Comparison of ENCODE assay signal across 24 mouse cellular contexts in genomic region chr9:6066419-6066818, GRCm38 (mm10).
"Had no signal": no experiment of that assay in that cellular context is flagged by ENCODE, and none has a peak within 500 bp of the region (broad histone marks: within the 10 kb centered on the region; RNA-seq: fewer than 3 reads in every experiment).

No protein-coding gene starts in this region.

- H3K36me3 ChIP-seq: embryonic facial prominence, embryonic 10.5 days; embryonic facial prominence, embryonic 12.5 days; embryonic facial prominence, embryonic 13.5 days; embryonic facial prominence, embryonic 15.5 days; forebrain, embryonic 10.5 days; forebrain, embryonic 12.5 days; forebrain, embryonic 15.5 days had no signal

- H3K9me3 ChIP-seq: embryonic facial prominence, embryonic 10.5 days; embryonic facial prominence, embryonic 12.5 days; embryonic facial prominence, embryonic 13.5 days; embryonic facial prominence, embryonic 15.5 days; forebrain, embryonic 10.5 days; forebrain, embryonic 12.5 days; forebrain, embryonic 13.5 days; forebrain, embryonic 15.5 days had no signal

- H3K4me1 ChIP-seq: embryonic facial prominence, embryonic 10.5 days; embryonic facial prominence, embryonic 12.5 days; embryonic facial prominence, embryonic 13.5 days; embryonic facial prominence, embryonic 15.5 days; forebrain, embryonic 10.5 days; forebrain, embryonic 12.5 days; forebrain, embryonic 13.5 days; forebrain, embryonic 15.5 days had no signal

- H3K4me3 ChIP-seq: embryonic facial prominence, embryonic 10.5 days; embryonic facial prominence, embryonic 12.5 days; embryonic facial prominence, embryonic 13.5 days; embryonic facial prominence, embryonic 15.5 days; erythroblast, embryonic 14.5 days; forebrain, embryonic 10.5 days; forebrain, embryonic 12.5 days; forebrain, embryonic 13.5 days; forebrain, embryonic 15.5 days; gastrocnemius, adult 2 months; heart, adult 2 months had no signal

- H3K27me3 ChIP-seq: embryonic facial prominence, embryonic 12.5 days; embryonic facial prominence, embryonic 13.5 days; embryonic facial prominence, embryonic 15.5 days; forebrain, embryonic 12.5 days; forebrain, embryonic 13.5 days; forebrain, embryonic 15.5 days had no signal

- DNase-seq: cerebellum, adult 9-10 months; cerebellum, adult 9-11 months; cerebellum, postnatal 10 days; cerebellum, postnatal 14 days; cerebellum, postnatal 25 days; cerebellum, postnatal 36 days; embryo, embryonic 11 days; forebrain, postnatal 0 days; gastrocnemius, adult 2 months; gastrocnemius, postnatal 10 days; gastrocnemius, postnatal 14 days; gastrocnemius, postnatal 25 days; gastrocnemius, postnatal 36 days; heart, adult 18-20 months; heart, adult 2 months had no signal

- H3K27ac ChIP-seq: embryonic facial prominence, embryonic 10.5 days; embryonic facial prominence, embryonic 12.5 days; embryonic facial prominence, embryonic 13.5 days; embryonic facial prominence, embryonic 15.5 days; forebrain, embryonic 10.5 days; forebrain, embryonic 12.5 days; forebrain, embryonic 13.5 days; forebrain, embryonic 15.5 days; gastrocnemius, adult 2 months; heart, adult 2 months had no signal

- H3K9ac ChIP-seq: embryonic facial prominence, embryonic 12.5 days; embryonic facial prominence, embryonic 13.5 days; embryonic facial prominence, embryonic 15.5 days; forebrain, embryonic 12.5 days; forebrain, embryonic 13.5 days; forebrain, embryonic 15.5 days; forebrain, postnatal 0 days had no signal

- H3K4me2 ChIP-seq: embryonic facial prominence, embryonic 12.5 days; embryonic facial prominence, embryonic 13.5 days; embryonic facial prominence, embryonic 15.5 days; forebrain, embryonic 12.5 days; forebrain, embryonic 13.5 days; forebrain, embryonic 15.5 days had no signal
